ENCODE assay signal across 23 mouse cellular contexts in genomic region chr13:112551641-112552548, GRCm38 (mm10). TPM values are rescaled to one million over a fixed set of nuclear protein-coding genes. Genes with fewer than 3 reads are reported as not detected.
DNase-seq lines count a peak whose midpoint lies in the region; ATAC-seq lines count a peak whose summit lies in the region.
"Had no signal": no experiment of that assay in that cellular context is flagged by ENCODE, and none has a peak within 500 bp of the region (broad histone marks: within the 10 kb centered on the region; RNA-seq: fewer than 3 reads in every experiment).

No protein-coding gene starts in this region.

- intact Hi-C loops in left cerebral cortex, postnatal 36 days (cut with DNase I): no loop called here

- ATAC-seq in common myeloid progenitor, adult 5-6 weeks (replicated peaks; ENCODE audit: low read depth, poor library complexity, severe bottlenecking): peak; percentile 91
- ATAC-seq in megakaryocyte, adult 5-6 weeks (ENCODE audit: poor library complexity, severe bottlenecking): peak; percentile 83
- ATAC-seq: forebrain, embryonic 16.5 days; intestine, postnatal 0 days; lung, postnatal 0 days; midbrain, embryonic 16.5 days had no signal

- DNase-seq in right cerebral cortex, adult 18-20 months: peak; percentile 2
- no peak for DNase-seq in right cerebral cortex, adult 2 months (ENCODE audit: low spot score in 2 of 2)
- no peak for DNase-seq in c-Kit-positive CD71-positive TER-119-positive erythroid progenitor cells, embryonic 14.5 days (ENCODE audit: low spot score)
- no peak for DNase-seq in kidney, adult 9 months
- no peak for DNase-seq in left cerebral cortex, postnatal 36 days (ENCODE audit: low spot score in 2 of 2)
- DNase-seq: adrenal gland, postnatal 36 days; B cell, adult 2 months; cerebellum, adult 11 months; cerebellum, adult 9-10 months; cerebellum, postnatal 36 days; embryo, embryonic 11 days; gastrocnemius, adult 2 months; heart, postnatal 36 days; kidney, postnatal 14 days; lung, adult 18-20 months; lung, postnatal 4 days; right cerebral cortex, postnatal 25 days had no signal

RNA-seq across cellular contexts. Expression of gene Il31ra, which starts 42.3 kb away (rescaled TPM):
- total RNA-seq in common myeloid progenitor, adult 5-6 weeks (2017): 7.0 and 9.2 TPM in 2 replicates
- 2.7 and 3.0 TPM in 2 replicates for total RNA-seq in megakaryocyte, adult 5-6 weeks (2015)
- 4.0 and 4.3 TPM in 2 replicates for total RNA-seq in megakaryocyte, adult 5-6 weeks (2017)
- total RNA-seq in left cerebral cortex, postnatal 36 days (2021): under 1 TPM in 1 of 2 experiments, not detected in 1; 0.75 TPM
- total RNA-seq: heart, postnatal 36 days had no signal
